8 mouse cellular contexts compared by ENCODE assay signal in the genomic region with DNA sequence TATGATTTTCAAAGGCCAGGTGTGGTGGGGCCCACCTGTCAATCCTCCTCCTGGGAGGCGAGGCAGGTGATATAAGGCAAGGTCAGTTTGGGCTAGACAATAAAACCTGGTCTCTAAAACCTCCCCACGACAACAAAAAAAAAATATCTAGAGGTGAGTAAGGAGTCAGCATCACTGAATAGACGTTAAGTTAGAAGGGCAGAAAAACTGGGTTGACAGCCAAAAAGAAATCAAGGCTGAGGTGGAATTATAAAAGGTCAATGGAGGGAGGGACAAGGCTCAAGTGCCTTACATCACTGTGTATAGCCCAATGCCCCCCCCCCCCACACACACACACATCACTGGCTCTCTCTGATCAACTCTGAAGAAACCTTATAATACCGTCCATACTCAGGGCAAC. TPM values are rescaled to one million over a fixed set of nuclear protein-coding genes. Genes with fewer than 3 reads are reported as not detected.
A peak's percentile ranks its signal among the peaks of the same experiment; 100 is the strongest.
DNase-seq lines count a peak whose midpoint lies in the region; ATAC-seq and TF ChIP-seq lines count a peak whose summit lies in the region.

No protein-coding gene starts in this region.

- ATAC-seq in forebrain, embryonic 12.5 days (ENCODE audit: low FRiP score): peak; percentile 7; the same call in 1 of the 2 replicates
- no peak for ATAC-seq in liver, embryonic 14.5 days (ENCODE audit: insufficient read depth)

- no peak for TF ChIP-seq POLR2A in heart, adult 2 months (IDR thresholded peaks at IDR 0.05; ENCODE audit: insufficient read depth, low read depth, low read length)
- TF ChIP-seq POLR2A in CH12.LX (IDR thresholded peaks at IDR 0.05; ENCODE audit: low read depth, low read length): no peak

- H3K27ac ChIP-seq in heart, adult 2 months: peak overlapping the region; percentile 95
- no peak overlapping the region for H3K27ac ChIP-seq in CH12.LX (ENCODE audit: insufficient read depth, low read depth)
- H3K27ac ChIP-seq in forebrain, embryonic 12.5 days: peak overlapping the region; percentile 93; the same call in 1 of the 2 replicates
- peak overlapping the region; percentile 38 for H3K27ac ChIP-seq in liver, embryonic 14.5 days

- no peak for TF ChIP-seq CTCF in heart, adult 2 months (IDR thresholded peaks at IDR 0.05)
- no peak for TF ChIP-seq CTCF in CH12.LX (conservative IDR thresholded peaks at IDR 0.05 in 1 of 2, IDR thresholded peaks at IDR 0.05 in 1 of 2; ENCODE audit: low read depth in 2 of 2, low read length in 2 of 2)
- no peak for TF ChIP-seq CTCF in liver, embryonic 14.5 days (IDR thresholded peaks at IDR 0.05; ENCODE audit: low read depth)

- in situ Hi-C loops in CH12.LX (cut with MboI; ENCODE audit: low pct_ligation_motif_present, low pct_unique_long_range_greater_than_20kb, low sequenced_read_pairs): no loop called here

- H3K4me1 ChIP-seq in heart, adult 2 months (ENCODE audit: control insufficient read depth, insufficient read depth, low read length): peaks cover 6% of the 10 kb centered on the region
- H3K4me1 ChIP-seq in CH12.LX (ENCODE audit: control insufficient read depth in 1 of 2, insufficient read depth in 2 of 2): peaks cover 15 to 48% of the 10 kb centered on the region in 2 experiments
- H3K4me1 ChIP-seq in forebrain, embryonic 12.5 days: peaks cover 18% of the 10 kb centered on the region
- peaks cover 35 to 46% of the 10 kb centered on the region in 2 experiments for H3K4me1 ChIP-seq in liver, embryonic 14.5 days (replicated peaks; ENCODE audit: control insufficient read depth in 2 of 2, insufficient read depth in 2 of 2, low read length in 1 of 2)

- peak overlapping the region; percentile 82 for H3K9ac ChIP-seq in heart, adult 2 months (ENCODE audit: low read depth, low read length)
- H3K9ac ChIP-seq in CH12.LX (ENCODE audit: insufficient read depth, low read depth): peak overlapping the region; percentile 63
- peak overlapping the region; percentile 73 for H3K9ac ChIP-seq in forebrain, embryonic 12.5 days
- peak overlapping the region; percentile 77 for H3K9ac ChIP-seq in liver, embryonic 14.5 days (replicated peaks)

- WGBS in heart, adult 2 months: 22% methylated on average over 4 of the region's 4 CpGs
- WGBS in forebrain, embryonic 12.5 days: 37% methylated on average over 4 of the region's 4 CpGs
- WGBS in liver, embryonic 14.5 days (ENCODE audit: insufficient replicate concordance): 12% methylated on average over 4 of the region's 4 CpGs

- no peaks in the 10 kb centered on the region for H3K79me2 ChIP-seq in heart, adult 2 months (replicated peaks; ENCODE audit: control insufficient read depth, insufficient read depth, low read length)
- H3K79me2 ChIP-seq in CH12.LX (replicated peaks; ENCODE audit: control insufficient read depth, extremely low read depth, insufficient read depth, poor library complexity, severe bottlenecking): peaks cover 12% of the 10 kb centered on the region

- TF ChIP-seq RAD21 in CH12.LX (IDR thresholded peaks at IDR 0.05; ENCODE audit: low read depth, low read length): no peak

- H3K9me3 ChIP-seq in CH12.LX (replicated peaks; ENCODE audit: low read length): no peaks in the 10 kb centered on the region
- no peaks in the 10 kb centered on the region for H3K9me3 ChIP-seq in forebrain, embryonic 12.5 days
- H3K9me3 ChIP-seq in liver, embryonic 14.5 days (ENCODE audit: control insufficient read depth, low read length): no peaks in the 10 kb centered on the region

- peak overlapping the region; percentile 73 for H3K4me2 ChIP-seq in CH12.LX (ENCODE audit: insufficient read depth, low read depth, poor library complexity, severe bottlenecking)
- peak overlapping the region; percentile 84 for H3K4me2 ChIP-seq in forebrain, embryonic 12.5 days
- H3K4me2 ChIP-seq in liver, embryonic 14.5 days (ENCODE audit: low read depth): peak overlapping the region; percentile 86

- no peaks in the 10 kb centered on the region for H3K36me3 ChIP-seq in heart, adult 2 months (ENCODE audit: control insufficient read depth, insufficient read depth, low read length)
- H3K36me3 ChIP-seq in CH12.LX (replicated peaks in 1 of 2; ENCODE audit: control insufficient read depth in 1 of 2, insufficient read depth in 1 of 2, low read length in 1 of 2): peaks cover 29 to 42% of the 10 kb centered on the region in 2 experiments
- H3K36me3 ChIP-seq in forebrain, embryonic 12.5 days (replicated peaks): peaks cover 34% of the 10 kb centered on the region
- H3K36me3 ChIP-seq in liver, embryonic 14.5 days (replicated peaks; ENCODE audit: control insufficient read depth, insufficient read depth, low read depth): peaks cover 34% of the 10 kb centered on the region

- intact Hi-C loops in heart, adult 2 months (cut with DNase I): loop anchor here (2.0 kb wide), 1 partner anchor 43 kb away; the partner anchor contains the start of gene Eif3d
- intact Hi-C loops in heart, postnatal 10 days (cut with DNase I): no loop called here

- dilution Hi-C loops in CH12.LX (cut with MboI; ENCODE audit: extremely low pct_ligation_motif_present, extremely low pct_unique_long_range_greater_than_20kb, low sequenced_read_pairs): no loop called here

- TF ChIP-seq EP300 in heart, adult 2 months (IDR thresholded peaks at IDR 0.05; ENCODE audit: insufficient read depth, low read depth, low read length): no peak
- TF ChIP-seq EP300 in CH12.LX (IDR thresholded peaks at IDR 0.05; ENCODE audit: low read length): no peak
- no peak for TF ChIP-seq EP300 in liver, embryonic 14.5 days (IDR thresholded peaks at IDR 0.05; ENCODE audit: low read depth)

- no peaks in the 10 kb centered on the region for H3K27me3 ChIP-seq in heart, adult 2 months (ENCODE audit: control insufficient read depth, insufficient read depth, low read length)
- no peaks in the 10 kb centered on the region for H3K27me3 ChIP-seq in CH12.LX (replicated peaks)
- H3K27me3 ChIP-seq in forebrain, embryonic 12.5 days: 0 out of 2 replicates have a peak, but pooled peaks cover 3% of the 10 kb centered on the region
- no peaks in the 10 kb centered on the region for H3K27me3 ChIP-seq in liver, embryonic 14.5 days (ENCODE audit: control insufficient read depth, insufficient read depth, low read length)

- no peak for DNase-seq in heart, adult 2 months
- DNase-seq in heart, postnatal 10 days: no peak
- no peak for DNase-seq in CH12.LX (ENCODE audit: extremely low read depth)
- DNase-seq in liver, embryonic 14.5 days (ENCODE audit: low read depth in 3 of 3, low spot score in 3 of 3): no peak
- no peak for DNase-seq in urinary bladder, postnatal 4 days (ENCODE audit: low spot score in 2 of 2)
- DNase-seq in layer of hippocampus, adult 9-11 months: no peak
- no peak for DNase-seq in Muller cell, postnatal 12 days (ENCODE audit: inconsistent ontology term)

- H3K4me3 ChIP-seq in heart, adult 2 months: peak overlapping the region; percentile 98
- peak overlapping the region; percentile 62 to 81 (median 63) for H3K4me3 ChIP-seq in CH12.LX (replicated peaks in 1 of 3; ENCODE audit: low read depth in 2 of 3, low read length in 2 of 3, poor library complexity in 1 of 3)
- H3K4me3 ChIP-seq in forebrain, embryonic 12.5 days (replicated peaks): peak overlapping the region; percentile 78
- H3K4me3 ChIP-seq in liver, embryonic 14.5 days (ENCODE audit: insufficient read depth in 1 of 2, low read depth in 2 of 2, low read length in 2 of 2): peak overlapping the region; percentile 71 to 75

TF ChIP-seq in CH12.LX, 34 proteins besides CTCF, POLR2A, EP300 and RAD21 (continues in another document):
- TF ChIP-seq POLR2AphosphoS2 (IDR thresholded peaks at IDR 0.05; ENCODE audit: low read depth, low read length) (no peak), MAFK (IDR thresholded peaks at IDR 0.05; ENCODE audit: insufficient replicate concordance, low read length) (no peak), BHLHE40 (IDR thresholded peaks at IDR 0.05; ENCODE audit: low read depth, low read length) (no peak), MAZ (IDR thresholded peaks at IDR 0.05; ENCODE audit: low read depth, low read length) (no peak), JUND (conservative IDR thresholded peaks at IDR 0.05; ENCODE audit: low read depth, low read length) (no peak), USF1 (IDR thresholded peaks at IDR 0.05; ENCODE audit: low read depth, low read length) (no peak), TBP (conservative IDR thresholded peaks at IDR 0.05; ENCODE audit: low read depth, low read length) (no peak), NRF1 (IDR thresholded peaks at IDR 0.05; ENCODE audit: low read depth, low read length) (no peak), HCFC1 (IDR thresholded peaks at IDR 0.05; ENCODE audit: low read depth, low read length) (no peak), MYC (IDR thresholded peaks at IDR 0.05; ENCODE audit: low read depth, low read length) (no peak)

RNA-seq across cellular contexts. Expression of gene Txn2, which starts 0.7 kb away (rescaled TPM):
- 100 to 1,000 TPM; 260 to 299 TPM for total RNA-seq in heart, adult 2 months (2021)
- polyA plus RNA-seq in heart, adult 2 months (2012; rRNA removed): 403 and 411 TPM in 2 replicates
- 100 to 1,000 TPM; 200 to 221 TPM for total RNA-seq in heart, postnatal 10 days (2021)
- 105 and 122 TPM in 2 replicates for total RNA-seq in CH12.LX (2012; rRNA removed)
- 16.8 and 22.4 TPM in 2 replicates for total RNA-seq in CH12.LX (2014; rRNA removed)
- 188 and 209 TPM in 2 replicates for polyA plus RNA-seq in CH12.LX (2012; ENCODE audit: insufficient read length, low read depth)
- polyA plus RNA-seq in forebrain, embryonic 12.5 days (2016; fragmentation: Nextera tagmentation; extraction: Ambion mirVana): 203 and 210 TPM in 2 replicates
- 121 and 142 TPM in 2 replicates for polyA plus RNA-seq in liver, embryonic 14.5 days (2012; rRNA removed)
- polyA plus RNA-seq in liver, embryonic 14.5 days (2014; fragmentation: Nextera tagmentation; extraction: Ambion mirVana): 199 and 218 TPM in 2 replicates

RNA-seq across cellular contexts. Expression of gene Foxred2, which starts 28.4 kb away (rescaled TPM):
- under 1 TPM; 0.39 to 0.84 TPM for total RNA-seq in heart, adult 2 months (2021)
- 0.96 and 1.1 TPM in 2 replicates for polyA plus RNA-seq in heart, adult 2 months (2012; rRNA removed)
- under 1 TPM; 0.20 to 0.38 TPM for total RNA-seq in heart, postnatal 10 days (2021)
- 0.17 and 0.59 TPM in 2 replicates for total RNA-seq in CH12.LX (2012; rRNA removed)
- total RNA-seq in CH12.LX (2014; rRNA removed): 0.39 and 0.41 TPM in 2 replicates
- 0.18 and 0.43 TPM in 2 replicates for polyA plus RNA-seq in CH12.LX (2012; ENCODE audit: insufficient read length, low read depth)
- 7.5 and 8.3 TPM in 2 replicates for polyA plus RNA-seq in forebrain, embryonic 12.5 days (2016; fragmentation: Nextera tagmentation; extraction: Ambion mirVana)
- polyA plus RNA-seq in liver, embryonic 14.5 days (2012; rRNA removed): 1.2 and 1.3 TPM in 2 replicates
- polyA plus RNA-seq in liver, embryonic 14.5 days (2014; fragmentation: Nextera tagmentation; extraction: Ambion mirVana): 1.3 and 1.4 TPM in 2 replicates

RNA-seq across cellular contexts. Expression of gene Eif3d, which starts 42.5 kb away (rescaled TPM):
- total RNA-seq in heart, adult 2 months (2021): 10 to 100 TPM; 62.6 to 64.4 TPM
- 69.5 and 87.6 TPM in 2 replicates for polyA plus RNA-seq in heart, adult 2 months (2012; rRNA removed)
- 10 to 100 TPM; 91.8 to 94.0 TPM for total RNA-seq in heart, postnatal 10 days (2021)
- 344 and 352 TPM in 2 replicates for total RNA-seq in CH12.LX (2012; rRNA removed)
- 269 and 302 TPM in 2 replicates for total RNA-seq in CH12.LX (2014; rRNA removed)
- polyA plus RNA-seq in CH12.LX (2012; ENCODE audit: insufficient read length, low read depth): 406 and 493 TPM in 2 replicates
- 219 and 234 TPM in 2 replicates for polyA plus RNA-seq in forebrain, embryonic 12.5 days (2016; fragmentation: Nextera tagmentation; extraction: Ambion mirVana)
- 119 and 143 TPM in 2 replicates for polyA plus RNA-seq in liver, embryonic 14.5 days (2012; rRNA removed)
- polyA plus RNA-seq in liver, embryonic 14.5 days (2014; fragmentation: Nextera tagmentation; extraction: Ambion mirVana): 129 and 132 TPM in 2 replicates
